ENCODE assay signal across 9 mouse cellular contexts in the genomic region with DNA sequence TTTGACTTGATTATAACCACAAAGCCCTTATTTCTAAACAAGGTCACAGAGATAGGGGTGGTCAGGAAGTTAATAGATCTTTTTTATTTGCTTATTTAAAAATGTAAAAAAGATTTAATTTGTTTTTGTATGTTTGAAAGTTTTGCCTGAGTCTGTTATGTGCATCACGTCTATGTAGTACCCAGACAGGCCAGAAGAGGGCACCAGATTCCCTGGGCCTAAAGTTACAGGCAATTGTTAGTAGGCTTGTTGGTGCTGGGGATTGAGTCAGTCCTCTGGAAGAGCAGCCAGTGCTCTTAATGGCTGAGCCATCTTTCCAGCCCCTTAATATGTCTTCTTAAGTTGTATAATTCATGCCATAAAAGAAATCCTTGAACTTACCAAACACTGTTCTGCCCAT.
A peak's percentile ranks its signal among the peaks of the same experiment; 100 is the strongest.
DNase-seq lines count a peak whose midpoint lies in the region; ATAC-seq and TF ChIP-seq lines count a peak whose summit lies in the region.
"Had no signal": no experiment of that assay in that cellular context is flagged by ENCODE, and none has a peak within 500 bp of the region (broad histone marks: within the 10 kb centered on the region; RNA-seq: fewer than 3 reads in every experiment).

No protein-coding gene starts in this region.

- H3K9me3 ChIP-seq in embryonic facial prominence, embryonic 10.5 days: peaks cover 5% of the 10 kb centered on the region; the same call in 1 of the 2 replicates
- 0 out of 2 replicates have a peak, but pooled peaks cover 2% of the 10 kb centered on the region for H3K9me3 ChIP-seq in forebrain, embryonic 12.5 days
- H3K9me3 ChIP-seq: midbrain, embryonic 15.5 days had no signal

- TF ChIP-seq CTCF in thymus, adult 2 months (IDR thresholded peaks at IDR 0.05; ENCODE audit: borderline replicate concordance, control insufficient read depth, extremely low read depth, insufficient read depth, low read length, poor library complexity): no peak

- H3K4me1 ChIP-seq in thymus, adult 2 months (replicated peaks; ENCODE audit: control insufficient read depth, insufficient read depth, low read length): no peaks in the 10 kb centered on the region
- H3K4me1 ChIP-seq in embryonic facial prominence, embryonic 10.5 days: peaks cover 3% of the 10 kb centered on the region; the same call in 1 of the 2 replicates
- peaks cover 13% of the 10 kb centered on the region for H3K4me1 ChIP-seq in forebrain, embryonic 12.5 days

- DNase-seq in heart, postnatal 4 days: peak; percentile 28
- no peak for DNase-seq in heart, adult 9 months (ENCODE audit: low spot score in 2 of 2)
- peak; percentile 35 for DNase-seq in thymus, adult 2 months
- DNase-seq in thymus, adult 18-20 months: no peak
- peak; percentile 12 for DNase-seq in embryonic facial prominence, embryonic 10.5 days (ENCODE audit: low spot score)
- no peak for DNase-seq in ovary, postnatal 36 days (ENCODE audit: low spot score)
- DNase-seq in Muller cell, postnatal 12 days (ENCODE audit: inconsistent ontology term): no peak

- H3K4me2 ChIP-seq in forebrain, embryonic 12.5 days: no peak overlapping the region
- H3K4me2 ChIP-seq: midbrain, embryonic 15.5 days had no signal

- no peak overlapping the region for H3K9ac ChIP-seq in forebrain, embryonic 12.5 days
- H3K9ac ChIP-seq: midbrain, embryonic 15.5 days had no signal

- no peaks in the 10 kb centered on the region for H3K27me3 ChIP-seq in thymus, adult 2 months (ENCODE audit: control insufficient read depth, insufficient read depth, low read length)
- no peaks in the 10 kb centered on the region for H3K27me3 ChIP-seq in embryonic facial prominence, embryonic 10.5 days (replicated peaks; ENCODE audit: low read depth, poor library complexity, severe bottlenecking)
- H3K27me3 ChIP-seq in forebrain, embryonic 12.5 days: peaks cover 4% of the 10 kb centered on the region; the same call in 1 of the 2 replicates
- H3K27me3 ChIP-seq: midbrain, embryonic 15.5 days had no signal

- ATAC-seq in forebrain, embryonic 12.5 days (ENCODE audit: low FRiP score): no peak
- ATAC-seq: midbrain, embryonic 15.5 days had no signal

- no peaks in the 10 kb centered on the region for H3K36me3 ChIP-seq in thymus, adult 2 months (ENCODE audit: control insufficient read depth, insufficient read depth, low read length)
- no peaks in the 10 kb centered on the region for H3K36me3 ChIP-seq in embryonic facial prominence, embryonic 10.5 days (replicated peaks)
- no peaks in the 10 kb centered on the region for H3K36me3 ChIP-seq in forebrain, embryonic 12.5 days (replicated peaks)
- H3K36me3 ChIP-seq: midbrain, embryonic 15.5 days had no signal

- no peak overlapping the region for H3K4me3 ChIP-seq in thymus, adult 2 months (ENCODE audit: control insufficient read depth, insufficient read depth, low read length)
- no peak overlapping the region for H3K4me3 ChIP-seq in embryonic facial prominence, embryonic 10.5 days
- H3K4me3 ChIP-seq in forebrain, embryonic 12.5 days (replicated peaks): no peak overlapping the region
- H3K4me3 ChIP-seq: midbrain, embryonic 15.5 days had no signal

- H3K27ac ChIP-seq in thymus, adult 2 months (ENCODE audit: control insufficient read depth, insufficient read depth, low read length): no peak overlapping the region
- H3K27ac ChIP-seq in embryonic facial prominence, embryonic 10.5 days (replicated peaks): no peak overlapping the region
- H3K27ac ChIP-seq in forebrain, embryonic 12.5 days: no peak overlapping the region
- H3K27ac ChIP-seq: midbrain, embryonic 15.5 days had no signal

- 74% methylated on average over 1 of the region's 1 CpGs for WGBS in thymus, adult 2 months
- WGBS in embryonic facial prominence, embryonic 10.5 days: 61% methylated on average over 1 of the region's 1 CpGs
- 65% methylated on average over 1 of the region's 1 CpGs for WGBS in forebrain, embryonic 12.5 days

- no peak for TF ChIP-seq POLR2A in thymus, adult 2 months (IDR thresholded peaks at IDR 0.05; ENCODE audit: control insufficient read depth, extremely low read depth, insufficient read depth, low read length, poor library complexity)

Comparison
In these comparisons a context has a peak if more than half of its experiments do, and no peak if none do; other contexts are left out.
1. DNase-seq: peak in heart, postnatal 4 days (single experiment), thymus, adult 2 months (single experiment) and embryonic facial prominence, embryonic 10.5 days (single experiment); none in heart, adult 9 months (0 of 2), thymus, adult 18-20 months (0 of 2), ovary, postnatal 36 days (single experiment) and Muller cell, postnatal 12 days (single experiment).